Mouse (Mus musculus) limb, embryonic 11.5 days (tissue): ENCODE results near the gene Cnpy3. TPM values are rescaled to one million over a fixed set of nuclear protein-coding genes. Genes with fewer than 3 reads are reported as not detected.

ENCODE experiments used
- ATAC-seq: fragments of 200-750 bp; cut with Nextera tagmentation; 2 replicates; pipeline ENCODE4 v1.8.0; 2017; ENCODE audit warnings: low read depth; ENCODE audit not compliant: insufficient number of reproducible peaks, low FRiP score, low TSS enrichment
- DNase-seq: peaks from one replicate; pipeline ENCODE4 v3.0.0-alpha.2; 2015; ENCODE audit warnings: low spot score
- H3K27ac ChIP-seq: fragments of 300-500 bp; sonication (generic); replicated peaks from 2 replicates; pipeline ENCODE4 v1.5.1; 2014; ENCODE audit warnings: low read depth, mild to moderate bottlenecking, low read length
- H3K27me3 ChIP-seq: fragments of 300-500 bp; sonication (generic); 2 replicates; pipeline ENCODE4 v1.6.1; 2014; ENCODE audit warnings: mild to moderate bottlenecking, low read length, mixed read lengths; ENCODE audit not compliant: control insufficient read depth, insufficient read depth
- H3K36me3 ChIP-seq: fragments of 300-500 bp; sonication (generic); 2 replicates; pipeline ENCODE4 v1.6.1; 2014; ENCODE audit warnings: mild to moderate bottlenecking, low read length, moderate library complexity, mixed read lengths; ENCODE audit not compliant: control insufficient read depth, insufficient read depth
- H3K4me1 ChIP-seq: fragments of 300-500 bp; sonication (generic); 2 replicates; pipeline ENCODE4 v1.6.1; 2014; ENCODE audit warnings: low read length, mixed read lengths; ENCODE audit not compliant: control insufficient read depth, insufficient read depth
- H3K4me2 ChIP-seq: fragments of 300-500 bp; sonication (generic); 2 replicates; pipeline ENCODE4 v1.6.1; 2014; ENCODE audit warnings: low read depth, mild to moderate bottlenecking, moderate library complexity; ENCODE audit not compliant: severe bottlenecking
- H3K4me3 ChIP-seq: fragments of 300-500 bp; sonication (generic); 2 replicates; pipeline ENCODE4 v1.5.1; 2014; ENCODE audit warnings: low read depth, low read length
- H3K9ac ChIP-seq: fragments of 300-500 bp; sonication (generic); 2 replicates; pipeline ENCODE4 v1.6.1; 2014; ENCODE audit warnings: mild to moderate bottlenecking, low read length
- H3K9me3 ChIP-seq: fragments of 300-500 bp; sonication (generic); 2 replicates; pipeline ENCODE4 v1.6.1; 2016; ENCODE audit warnings: low read length; ENCODE audit not compliant: control insufficient read depth
- whole genome bisulfite sequencing: fragments of 180-500 bp; shearing (Covaris S2); extraction: QIAGEN DNeasy Blood & Tissue Kit; methylation state at CpG from one replicate; pipeline ENCODE4 v1.1.7; 2014; 5-methylcytosine and 5-hydroxymethylcytosine counted together
- polyA plus RNA-seq: library from polyadenylated mRNA; unstranded; fragments of >200 nt; fragmentation: Nextera tagmentation; extraction: Ambion mirVana; gene quantifications from 2 replicates; pipeline ENCODE4 v1.2.1, GENCODE M21; 2014

Gene Cnpy3
- polyA plus RNA-seq, 1 experiment from 2014 or later = 49.1 TPM

DNA sequence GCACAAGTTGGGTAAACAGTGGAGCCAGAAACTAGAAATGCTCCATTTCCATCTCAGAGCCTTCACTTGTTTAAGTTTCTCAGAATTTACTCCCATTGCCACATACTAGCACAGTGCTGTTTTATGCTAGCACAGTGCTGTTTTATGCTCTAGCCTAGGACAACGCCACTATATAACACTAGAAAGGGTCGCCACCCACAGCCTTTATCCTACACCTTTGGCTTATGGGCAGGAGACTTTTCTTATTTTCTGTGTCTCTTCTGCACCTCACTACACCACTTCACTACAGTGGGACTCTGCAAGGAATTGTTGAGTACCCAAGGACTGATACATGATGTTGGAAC lies 31.2 kb upstream of the Cnpy3 start:
- H3K4me2 ChIP-seq = no peak overlapping the region; the same call in 1 of the 2 replicates
- no peak for DNase-seq
- 78% methylated on average over 2 of the region's 2 CpGs for WGBS
- no peak; the same call in 1 of the 2 replicates for ATAC-seq
- no peaks in the 10 kb centered on the region for H3K4me1 ChIP-seq
- H3K27me3 ChIP-seq = no peaks in the 10 kb centered on the region
- H3K36me3 ChIP-seq = peaks cover 22% of the 10 kb centered on the region
- H3K4me3 ChIP-seq = peak overlapping the region; percentile 76
- H3K9me3 ChIP-seq = no peaks in the 10 kb centered on the region
- H3K9ac ChIP-seq = no peak overlapping the region
- no peak overlapping the region for H3K27ac ChIP-seq

DNA sequence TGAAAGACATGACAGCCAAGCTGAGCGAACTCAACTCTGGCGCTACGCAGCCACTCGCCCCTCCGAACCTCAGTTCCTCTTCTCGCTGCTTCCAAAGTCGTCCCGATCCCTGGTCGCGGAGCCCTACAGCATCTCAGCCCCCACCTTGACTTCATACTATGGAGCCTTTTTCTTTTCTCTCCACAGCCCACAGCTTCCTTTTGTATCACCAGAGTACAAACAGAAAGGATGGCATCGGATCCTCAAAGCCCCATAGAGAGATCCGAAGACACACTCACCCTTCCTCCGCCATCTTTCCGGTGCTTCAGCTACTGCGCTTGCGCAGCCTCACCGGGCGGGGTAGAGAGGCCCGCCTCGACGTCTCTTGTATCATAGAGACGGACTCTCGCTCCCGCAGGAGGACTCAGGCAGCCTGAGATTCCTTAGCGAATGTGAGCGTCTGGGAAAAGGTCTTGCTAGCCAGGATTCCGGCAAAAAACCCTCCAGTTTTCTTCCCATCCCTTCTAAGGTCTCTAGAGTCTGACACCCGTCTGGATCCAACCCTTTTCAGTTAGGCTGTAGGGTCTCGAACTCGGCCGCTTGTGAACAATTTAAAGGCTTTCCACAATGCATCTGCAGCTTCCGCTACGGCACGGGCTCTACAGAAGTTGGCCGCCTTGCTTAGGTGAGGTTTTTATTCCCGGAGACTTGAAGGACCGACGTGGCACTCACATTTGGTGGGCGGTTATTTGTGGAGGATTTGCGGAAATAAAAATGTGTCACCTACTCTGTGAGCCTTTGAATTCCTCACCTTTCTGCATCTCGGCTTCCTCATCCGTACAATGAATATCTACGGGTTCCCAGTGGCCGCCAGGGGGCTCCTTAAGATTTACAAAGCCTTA lies 30.6 kb upstream of the Cnpy3 start, which contains the start of gene Rpl7l1:
Gene Rpl7l1 (minus strand): TSS at position 332 of the 881 bp plus-strand sequence.
- Histone ChIP-seq H3K4me3 (peak within 1 kb of the TSS; percentile 76), H3K27ac (peak within 1 kb of the TSS; percentile 81), H3K36me3 (peaks cover 27% of the 10 kb centered on the region), H3K27me3 (no peaks in the 10 kb centered on the region), H3K9ac (peak within 1 kb of the TSS; percentile 81), H3K9me3 (no peaks in the 10 kb centered on the region), H3K4me2 (peak within 1 kb of the TSS; percentile 72), H3K4me1 (no peaks in the 10 kb centered on the region)
- ATAC-seq (peak; percentile 83), DNase-seq (peak; percentile 95)
- WGBS = under 1% methylated on average over 44 of the region's 44 CpGs

DNA sequence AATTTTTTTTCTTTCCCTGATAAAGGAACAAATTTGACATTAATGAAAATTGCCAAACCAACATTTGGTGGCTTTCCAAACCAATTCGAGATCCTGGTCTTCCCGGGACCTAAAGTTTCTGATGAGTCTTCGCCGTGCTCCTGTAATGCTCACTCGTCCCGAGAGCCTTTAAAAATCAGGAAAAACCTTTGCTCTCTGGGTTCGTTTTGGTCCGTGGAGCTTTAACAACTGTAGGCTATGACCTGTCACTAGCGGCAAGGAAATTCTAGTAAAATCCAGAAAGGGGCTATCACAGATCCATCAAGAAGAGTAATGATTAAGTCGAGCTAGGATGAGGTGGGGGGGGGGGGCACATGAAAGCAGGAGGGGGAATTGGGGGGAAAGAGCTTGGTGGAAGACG lies 29.9 kb upstream of the Cnpy3 start:
- Histone ChIP-seq H3K4me1 (no peaks in the 10 kb centered on the region), H3K27me3 (no peaks in the 10 kb centered on the region), H3K36me3 (peaks cover 30% of the 10 kb centered on the region), H3K9me3 (no peaks in the 10 kb centered on the region), H3K4me2 (peak overlapping the region; percentile 72), H3K27ac (peak overlapping the region; percentile 81), H3K4me3 (peak overlapping the region; percentile 76), H3K9ac (peak overlapping the region; percentile 81)
- no peak for DNase-seq
- no peak for ATAC-seq
- WGBS = 7% methylated on average over 11 of the region's 11 CpGs

- DNase-seq = no peak
- WGBS = 84% methylated on average over 3 of the region's 3 CpGs
Measured at GRCm38 (mm10) chr17:46776087-46776486, 24.1 kb upstream of the Cnpy3 start.

GRCm38 (mm10) chr17:46775070-46775469 lies 23.1 kb upstream of the Cnpy3 start:
- H3K4me1 ChIP-seq = 0 out of 2 replicates have a peak, but pooled peaks cover 6% of the 10 kb centered on the region
- ATAC-seq (no peak), DNase-seq (no peak)
- no peak overlapping the region for H3K4me2 ChIP-seq
- H3K36me3 ChIP-seq = peaks cover 33% of the 10 kb centered on the region
- no peaks in the 10 kb centered on the region for H3K27me3 ChIP-seq
- H3K27ac ChIP-seq = no peak overlapping the region
- H3K9ac ChIP-seq = no peak overlapping the region
- no peak overlapping the region for H3K4me3 ChIP-seq
- no peaks in the 10 kb centered on the region for H3K9me3 ChIP-seq
- WGBS = 95% methylated on average over 9 of the region's 9 CpGs

More at GRCm38 (mm10) chr17:46776087-46776486, 24.1 kb upstream of the Cnpy3 start:
- Histone ChIP-seq H3K4me3 (no peak overlapping the region), H3K4me2 (no peak overlapping the region), H3K4me1 (0 out of 2 replicates have a peak, but pooled peaks cover 6% of the 10 kb centered on the region), H3K9me3 (no peaks in the 10 kb centered on the region), H3K9ac (no peak overlapping the region), H3K27me3 (no peaks in the 10 kb centered on the region), H3K36me3 (peaks cover 38% of the 10 kb centered on the region), H3K27ac (no peak overlapping the region)
- ATAC-seq = no peak

DNA sequence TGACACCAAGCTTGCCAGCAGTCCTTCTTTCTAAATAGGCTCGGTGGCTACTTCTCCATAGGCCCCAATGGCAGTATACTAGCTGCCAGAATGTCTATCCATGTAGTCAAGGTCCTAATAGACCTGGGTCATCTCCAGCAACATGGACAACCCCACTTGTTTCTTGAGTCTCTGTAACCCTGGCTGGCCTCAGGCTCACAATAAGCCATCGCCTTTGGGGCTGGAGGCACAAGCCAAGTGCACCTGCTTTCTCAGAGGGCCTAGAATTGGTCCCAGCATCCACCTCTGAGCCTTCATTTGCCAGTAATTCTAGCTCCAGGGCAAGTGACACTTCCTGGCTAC lies 22.1 kb upstream of the Cnpy3 start:
- 48% methylated on average over 2 of the region's 2 CpGs for WGBS
- Histone ChIP-seq H3K4me1 (0 out of 2 replicates have a peak, but pooled peaks cover 6% of the 10 kb centered on the region), H3K27ac (no peak overlapping the region), H3K9me3 (no peaks in the 10 kb centered on the region), H3K36me3 (peaks cover 25% of the 10 kb centered on the region), H3K27me3 (no peaks in the 10 kb centered on the region), H3K9ac (no peak overlapping the region), H3K4me3 (no peak overlapping the region), H3K4me2 (no peak overlapping the region)
- ATAC-seq = no peak
- DNase-seq = no peak

DNA sequence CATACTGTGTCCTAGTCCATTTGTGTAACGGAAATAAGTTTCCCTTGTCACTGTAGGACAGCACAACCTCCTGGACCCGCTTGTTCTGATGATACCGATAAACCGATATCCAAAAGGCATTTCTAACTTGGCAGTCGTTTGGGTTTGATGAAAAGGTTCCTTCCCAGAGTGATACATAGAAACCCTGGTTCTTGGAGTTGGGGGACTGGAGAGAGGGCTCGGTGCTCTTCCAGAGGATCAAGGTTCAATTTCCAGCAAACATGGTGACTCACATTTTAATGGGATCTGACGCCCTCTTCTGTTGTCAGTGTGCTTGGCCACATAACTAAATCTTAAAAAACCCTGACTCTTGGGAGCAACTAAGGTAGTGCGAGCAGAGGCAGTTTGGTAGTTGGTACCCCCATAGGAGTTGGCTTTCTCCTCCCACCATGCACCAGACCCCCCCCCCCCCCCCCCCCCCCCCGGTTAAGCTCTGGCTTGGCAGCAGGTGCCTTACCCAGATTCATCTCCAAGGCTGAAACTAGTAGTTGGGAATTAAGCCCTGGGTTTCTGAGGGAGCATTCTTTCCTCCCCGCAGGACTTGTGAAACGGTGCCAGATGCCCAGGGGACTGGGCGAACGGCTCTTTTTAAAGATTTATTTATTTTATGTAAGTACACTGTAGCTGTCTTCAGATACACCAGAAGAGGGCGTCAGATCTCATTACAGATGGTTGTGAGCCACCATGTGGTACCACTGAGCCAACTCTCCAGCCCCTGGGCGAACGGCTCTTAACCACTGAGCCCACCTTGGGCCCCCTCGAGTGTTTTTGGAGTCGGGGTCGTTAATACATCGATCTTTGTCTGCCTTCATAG lies 21.5 kb upstream of the Cnpy3 start:
- ATAC-seq (no peak), DNase-seq (peak; percentile 39)
- no peaks in the 10 kb centered on the region for H3K27me3 ChIP-seq
- no peaks in the 10 kb centered on the region for H3K9me3 ChIP-seq
- H3K4me3 ChIP-seq = peak overlapping the region; percentile 85
- peak overlapping the region; percentile 88 for H3K4me2 ChIP-seq
- H3K27ac ChIP-seq = no peak overlapping the region
- H3K9ac ChIP-seq = peak overlapping the region; percentile 79
- H3K4me1 ChIP-seq = 0 out of 2 replicates have a peak, but pooled peaks cover 6% of the 10 kb centered on the region
- 11% methylated on average over 19 of the region's 20 CpGs for WGBS
- peaks cover 19% of the 10 kb centered on the region for H3K36me3 ChIP-seq
